Mouse (Mus musculus): ENCODE measurements around the gene Celf2.

GRCm38 (mm10) chr2:6927693-6928360 lies 581.5 kb downstream of the Celf2 start:
- no peak for TF ChIP-seq CTCF (IDR thresholded peaks at IDR 0.05; ENCODE audit: control insufficient read depth, insufficient read depth, low read length)
- no peak for TF ChIP-seq POLR2A (IDR thresholded peaks at IDR 0.05; ENCODE audit: borderline replicate concordance, control insufficient read depth, low read depth, low read length)
